Mouse (Mus musculus): ENCODE measurements around the gene DXBay18. TPM values are rescaled to one million over a fixed set of nuclear protein-coding genes. Genes with fewer than 3 reads are reported as not detected.
"Not testable (repeated sequence)": the region's sequence is repeated elsewhere in the genome, so short reads cannot be mapped to it uniquely, and the experiment has no call there.

DXBay18 gene
- polyA plus RNA-seq (2012; fragmentation: generic; extraction: Trizol): not detected

DNA sequence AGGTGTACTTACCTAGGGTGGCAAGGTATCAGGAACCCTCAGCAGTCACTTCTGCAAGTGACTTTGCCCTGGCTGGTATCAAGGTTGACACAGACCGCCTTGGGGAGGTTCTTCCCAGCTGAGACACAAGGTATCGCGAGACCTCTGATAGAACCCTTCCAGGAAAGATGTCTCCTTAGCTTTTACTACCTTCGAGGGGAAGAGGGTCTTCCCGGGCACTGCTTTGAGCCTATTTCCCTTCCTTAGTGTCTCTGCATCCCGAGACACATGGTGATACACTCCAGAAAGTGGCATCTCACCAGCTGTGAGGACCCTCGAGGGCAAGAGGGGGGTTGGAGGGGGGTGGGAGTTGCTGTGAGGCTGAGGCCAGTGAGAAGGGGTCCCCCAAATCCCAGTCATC, at the start of gene DXBay18:
DXBay18 (minus strand) TSS at position 101 of the 400 bp plus-strand sequence.
- H3K4me3 ChIP-seq; H3K27me3 ChIP-seq (ENCODE audit: control insufficient read depth, insufficient read depth, insufficient read length); H3ac ChIP-seq (ENCODE audit: control insufficient read depth, insufficient read length); H3K36me3 ChIP-seq (ENCODE audit: control insufficient read depth, insufficient read depth); H3K79me2 ChIP-seq (ENCODE audit: control insufficient read depth, insufficient read depth); H3K4me2 ChIP-seq (ENCODE audit: low read depth): not testable (repeated sequence)

DNA sequence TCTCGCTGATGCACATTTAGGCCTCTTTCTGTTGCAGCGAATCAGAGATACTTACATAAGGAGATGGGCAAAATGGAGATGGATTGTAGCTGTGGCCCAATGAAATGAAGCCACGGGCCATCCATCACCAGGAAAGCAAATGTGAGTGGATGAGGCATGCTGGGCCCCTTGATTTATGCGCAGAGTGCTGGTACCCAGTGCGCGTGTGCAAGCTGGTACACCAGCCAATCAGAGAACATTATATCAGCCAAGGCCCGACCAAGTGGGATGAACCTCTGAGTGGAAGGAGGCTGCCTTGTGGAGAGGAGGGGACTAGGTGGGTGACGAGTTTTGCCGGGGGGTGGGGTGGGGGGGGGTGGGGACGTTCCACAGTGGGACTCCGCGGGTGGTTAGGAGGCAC, 42.7 kb upstream of the DXBay18 start, which contains the start of gene Xlr3b:
Xlr3b (plus strand) TSS at position 274 of the 400 bp plus-strand sequence.
- H3K36me3 ChIP-seq (ENCODE audit: control insufficient read depth, insufficient read depth); H3K4me2 ChIP-seq (ENCODE audit: low read depth); H3ac ChIP-seq (ENCODE audit: control insufficient read depth, insufficient read length); H3K79me2 ChIP-seq (ENCODE audit: control insufficient read depth, insufficient read depth); H3K4me3 ChIP-seq; H3K27me3 ChIP-seq (ENCODE audit: control insufficient read depth, insufficient read depth, insufficient read length): not testable (repeated sequence)

DNA sequence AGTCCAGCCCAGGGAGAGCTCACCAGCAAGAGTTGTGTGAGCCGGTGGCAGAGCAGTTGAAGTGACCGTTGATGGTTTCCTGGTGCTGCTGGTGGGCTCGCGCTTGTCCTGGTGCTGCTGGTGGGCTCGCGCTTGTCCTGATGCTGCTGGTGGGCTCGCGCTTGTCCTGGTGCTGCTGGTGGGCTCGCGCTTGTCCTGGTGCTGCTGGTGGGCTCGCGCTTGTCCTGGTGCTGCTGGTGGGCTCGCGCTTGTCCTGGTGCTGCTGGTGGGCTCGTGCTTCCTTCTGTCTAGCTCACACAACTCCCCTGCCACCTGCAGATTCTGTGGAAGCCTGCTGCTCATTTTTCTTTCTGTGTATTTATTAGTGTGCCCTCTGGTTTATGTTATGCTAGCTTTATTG, 27.6 kb upstream of the DXBay18 start, which contains the start of gene Spin2d:
Spin2d (minus strand) TSS at position 101 of the 400 bp plus-strand sequence.
- H3K4me3 ChIP-seq; H3ac ChIP-seq (ENCODE audit: control insufficient read depth, insufficient read length); H3K79me2 ChIP-seq (ENCODE audit: control insufficient read depth, insufficient read depth); H3K27me3 ChIP-seq (ENCODE audit: control insufficient read depth, insufficient read depth, insufficient read length); H3K36me3 ChIP-seq (ENCODE audit: control insufficient read depth, insufficient read depth); H3K4me2 ChIP-seq (ENCODE audit: low read depth): not testable (repeated sequence)

DNA sequence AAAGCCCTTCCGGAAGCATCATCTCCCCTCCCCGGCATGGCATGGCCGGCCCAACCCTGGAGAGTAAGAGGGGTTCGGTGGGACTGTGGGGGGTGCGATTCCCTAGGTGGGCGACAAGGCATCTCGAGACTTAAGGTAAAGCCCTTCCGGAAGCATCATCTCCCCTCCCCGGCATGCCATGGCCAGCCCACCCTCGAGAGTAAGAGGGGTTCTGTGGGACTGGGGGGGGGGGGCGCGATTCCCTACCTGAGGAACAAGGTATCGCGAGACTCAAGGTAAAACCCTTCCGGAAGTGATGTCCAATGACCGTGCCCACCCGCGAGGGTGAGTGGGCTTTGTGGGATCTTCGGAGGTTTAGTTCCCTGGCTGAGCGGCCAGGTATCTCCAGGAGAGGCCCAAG, 754 bp downstream of the DXBay18 start, which contains the start of gene Xlr5b:
Xlr5b (plus strand) TSS at position 301 of the 400 bp plus-strand sequence.
- not testable (repeated sequence) for H3K36me3 ChIP-seq (ENCODE audit: control insufficient read depth, insufficient read depth); H3K27me3 ChIP-seq (ENCODE audit: control insufficient read depth, insufficient read depth, insufficient read length); H3K4me3 ChIP-seq; H3K79me2 ChIP-seq (ENCODE audit: control insufficient read depth, insufficient read depth); H3K4me2 ChIP-seq (ENCODE audit: low read depth); H3ac ChIP-seq (ENCODE audit: control insufficient read depth, insufficient read length)

DNA sequence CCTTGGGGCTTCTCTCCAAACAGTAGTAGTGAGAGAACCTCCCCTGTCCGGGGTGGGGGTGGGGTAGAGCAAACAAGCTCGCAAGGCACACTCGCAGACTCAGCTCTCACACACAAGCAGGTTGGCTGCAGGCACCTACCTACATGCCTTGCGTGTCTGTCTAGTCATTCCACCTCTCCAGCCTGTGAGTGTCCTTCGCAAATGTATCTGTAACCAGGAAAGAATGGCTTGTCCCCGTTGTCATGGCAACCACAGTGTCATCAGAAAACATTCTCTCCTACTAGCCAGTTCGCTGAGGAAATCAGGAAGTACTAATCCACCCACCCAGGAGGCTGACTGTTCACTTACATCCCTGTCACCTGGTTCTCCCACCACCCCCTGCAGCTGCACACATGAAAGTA, 6.0 kb downstream of the DXBay18 start:
- not testable (repeated sequence) for H3K4me3 ChIP-seq; H3K4me2 ChIP-seq (ENCODE audit: low read depth); H3K79me2 ChIP-seq (ENCODE audit: control insufficient read depth, insufficient read depth); H3ac ChIP-seq (ENCODE audit: control insufficient read depth, insufficient read length); H3K36me3 ChIP-seq (ENCODE audit: control insufficient read depth, insufficient read depth); H3K27me3 ChIP-seq (ENCODE audit: control insufficient read depth, insufficient read depth, insufficient read length)

DNA sequence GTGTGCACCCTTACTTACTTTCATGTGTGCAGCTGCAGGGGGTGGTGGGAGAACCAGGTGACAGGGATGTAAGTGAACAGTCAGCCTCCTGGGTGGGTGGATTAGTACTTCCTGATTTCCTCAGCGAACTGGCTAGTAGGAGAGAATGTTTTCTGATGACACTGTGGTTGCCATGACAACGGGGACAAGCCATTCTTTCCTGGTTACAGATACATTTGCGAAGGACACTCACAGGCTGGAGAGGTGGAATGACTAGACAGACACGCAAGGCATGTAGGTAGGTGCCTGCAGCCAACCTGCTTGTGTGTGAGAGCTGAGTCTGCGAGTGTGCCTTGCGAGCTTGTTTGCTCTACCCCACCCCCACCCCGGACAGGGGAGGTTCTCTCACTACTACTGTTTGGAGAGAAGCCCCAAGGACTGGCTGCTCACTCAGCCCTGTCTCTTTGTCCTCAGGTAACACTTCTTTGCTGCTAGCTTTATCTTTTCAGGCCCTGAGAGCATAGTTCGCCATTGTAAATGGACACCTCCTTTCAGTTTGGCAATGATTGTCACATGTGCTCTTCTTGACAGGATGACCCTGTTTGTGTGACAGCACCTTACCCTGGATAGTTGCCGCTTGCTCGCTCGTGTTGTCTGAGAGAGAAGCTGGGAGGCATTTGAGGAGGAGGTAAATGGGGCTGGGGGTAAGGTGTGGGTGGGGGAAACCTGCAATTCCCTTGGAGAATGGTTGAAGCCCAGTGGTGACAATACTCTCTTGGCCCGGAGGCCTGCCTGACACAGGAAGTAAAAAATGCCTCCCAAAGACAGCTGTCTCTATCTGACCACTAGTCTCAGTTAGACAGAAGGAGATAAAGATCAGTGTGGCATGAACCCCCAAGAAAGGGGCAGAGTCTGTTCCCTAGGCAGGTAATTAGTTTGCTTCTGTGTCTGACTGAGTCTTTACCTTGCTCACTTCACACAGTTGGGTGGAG, 26.1 kb downstream of the DXBay18 start:
- H3ac ChIP-seq (ENCODE audit: control insufficient read depth, insufficient read length); H3K4me3 ChIP-seq; H3K27me3 ChIP-seq (ENCODE audit: control insufficient read depth, insufficient read depth, insufficient read length); H3K36me3 ChIP-seq (ENCODE audit: control insufficient read depth, insufficient read depth); H3K79me2 ChIP-seq (ENCODE audit: control insufficient read depth, insufficient read depth); H3K4me2 ChIP-seq (ENCODE audit: low read depth): not testable (repeated sequence)

DNA sequence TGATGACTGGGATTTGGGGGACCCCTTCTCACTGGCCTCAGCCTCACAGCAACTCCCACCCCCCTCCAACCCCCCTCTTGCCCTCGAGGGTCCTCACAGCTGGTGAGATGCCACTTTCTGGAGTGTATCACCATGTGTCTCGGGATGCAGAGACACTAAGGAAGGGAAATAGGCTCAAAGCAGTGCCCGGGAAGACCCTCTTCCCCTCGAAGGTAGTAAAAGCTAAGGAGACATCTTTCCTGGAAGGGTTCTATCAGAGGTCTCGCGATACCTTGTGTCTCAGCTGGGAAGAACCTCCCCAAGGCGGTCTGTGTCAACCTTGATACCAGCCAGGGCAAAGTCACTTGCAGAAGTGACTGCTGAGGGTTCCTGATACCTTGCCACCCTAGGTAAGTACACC, 32.5 kb downstream of the DXBay18 start, which contains the start of gene Gm14685:
Gm14685 (plus strand) TSS at position 301 of the 400 bp plus-strand sequence.
- not testable (repeated sequence) for H3K4me3 ChIP-seq; H3K36me3 ChIP-seq (ENCODE audit: control insufficient read depth, insufficient read depth); H3K4me2 ChIP-seq (ENCODE audit: low read depth); H3ac ChIP-seq (ENCODE audit: control insufficient read depth, insufficient read length); H3K79me2 ChIP-seq (ENCODE audit: control insufficient read depth, insufficient read depth); H3K27me3 ChIP-seq (ENCODE audit: control insufficient read depth, insufficient read depth, insufficient read length)

DNA sequence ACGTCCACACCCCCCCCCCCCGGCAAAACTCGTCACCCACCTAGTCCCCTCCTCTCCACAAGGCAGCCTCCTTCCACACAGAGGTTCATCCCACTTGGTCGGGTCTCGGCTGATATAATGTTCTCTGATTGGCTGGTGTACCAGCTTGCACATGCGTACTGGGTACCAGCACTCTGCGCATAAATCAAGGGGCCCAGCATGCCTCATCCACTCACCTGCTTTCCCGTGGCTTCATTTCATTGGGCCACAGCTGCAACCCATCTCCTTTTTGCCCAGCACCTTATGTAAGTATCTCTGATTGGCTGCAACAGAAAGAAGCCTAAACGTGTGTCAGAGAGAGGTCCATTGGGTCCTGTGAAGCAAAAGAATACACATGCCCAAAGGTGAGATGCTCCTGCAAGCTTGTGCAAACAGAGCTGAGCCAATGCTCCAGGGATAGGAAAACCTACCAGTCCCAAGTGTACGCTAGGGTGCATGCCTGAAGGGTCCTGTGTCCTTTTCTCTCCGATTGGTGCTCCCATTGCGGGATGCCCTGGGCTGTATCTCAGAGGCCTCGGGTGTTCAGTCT, 52.2 kb downstream of the DXBay18 start, which contains the start of gene Xlr3a:
Xlr3a (minus strand) TSS at position 155 of the 568 bp plus-strand sequence.
- H3K4me2 ChIP-seq (ENCODE audit: low read depth); H3K36me3 ChIP-seq (ENCODE audit: control insufficient read depth, insufficient read depth); H3ac ChIP-seq (ENCODE audit: control insufficient read depth, insufficient read length); H3K79me2 ChIP-seq (ENCODE audit: control insufficient read depth, insufficient read depth); H3K27me3 ChIP-seq (ENCODE audit: control insufficient read depth, insufficient read depth, insufficient read length); H3K4me3 ChIP-seq: not testable (repeated sequence)

Other genes starting within 250 kb of the DXBay18 start
- 22.3 TPM for gene Cetn2, start 231.0 kb downstream of the DXBay18 start, polyA plus RNA-seq (2012; fragmentation: generic; extraction: Trizol)
- gene Nsdhl, start 230.9 kb downstream of the DXBay18 start, polyA plus RNA-seq (2012; fragmentation: generic; extraction: Trizol): 74.4 TPM
- gene Zfp185, start 162.1 kb downstream of the DXBay18 start, polyA plus RNA-seq (2012; fragmentation: generic; extraction: Trizol): not detected
- gene Pnma5, start 112.3 kb downstream of the DXBay18 start, polyA plus RNA-seq (2012; fragmentation: generic; extraction: Trizol): 0.07 TPM
- gene Pnma3, start 84.7 kb downstream of the DXBay18 start, polyA plus RNA-seq (2012; fragmentation: generic; extraction: Trizol): not detected
- 0.55 TPM for gene Xlr4a, start 67.0 kb downstream of the DXBay18 start, polyA plus RNA-seq (2012; fragmentation: generic; extraction: Trizol)
- gene Xlr3a, start 52.4 kb downstream of the DXBay18 start, polyA plus RNA-seq (2012; fragmentation: generic; extraction: Trizol): 1.9 TPM
- gene Gm14685, start 32.4 kb downstream of the DXBay18 start, polyA plus RNA-seq (2012; fragmentation: generic; extraction: Trizol): not detected
- gene Xlr5b, start 654 bp downstream of the DXBay18 start, polyA plus RNA-seq (2012; fragmentation: generic; extraction: Trizol): not detected
- not detected for gene Spin2d, start 27.5 kb upstream of the DXBay18 start, polyA plus RNA-seq (2012; fragmentation: generic; extraction: Trizol)
- gene Xlr3b, start 42.8 kb upstream of the DXBay18 start, polyA plus RNA-seq (2012; fragmentation: generic; extraction: Trizol): 0.40 TPM
- gene Xlr4b, start 64.9 kb upstream of the DXBay18 start, polyA plus RNA-seq (2012; fragmentation: generic; extraction: Trizol): 0.05 TPM
- 4.5 TPM for gene F8a, start 78.8 kb upstream of the DXBay18 start, polyA plus RNA-seq (2012; fragmentation: generic; extraction: Trizol)
- gene Xlr4c, start 93.7 kb upstream of the DXBay18 start, polyA plus RNA-seq (2012; fragmentation: generic; extraction: Trizol): 0.10 TPM
- gene Xlr3c, start 115.9 kb upstream of the DXBay18 start, polyA plus RNA-seq (2012; fragmentation: generic; extraction: Trizol): 1.6 TPM
- not detected for gene Xlr5a, start 143.5 kb upstream of the DXBay18 start, polyA plus RNA-seq (2012; fragmentation: generic; extraction: Trizol)
- gene Xlr5c, start 143.5 kb upstream of the DXBay18 start, polyA plus RNA-seq (2012; fragmentation: generic; extraction: Trizol): not detected
- not detected for gene Gm45015, start 187.4 kb upstream of the DXBay18 start, polyA plus RNA-seq (2012; fragmentation: generic; extraction: Trizol)
- 8.9 TPM for gene Zfp275, start 193.2 kb upstream of the DXBay18 start, polyA plus RNA-seq (2012; fragmentation: generic; extraction: Trizol)
- not detected for gene Gm18336, start 249.3 kb upstream of the DXBay18 start, polyA plus RNA-seq (2012; fragmentation: generic; extraction: Trizol)

Measured in myocyte (in vitro differentiated cells).